Mouse (Mus musculus): ENCODE measurements around the gene Stk25.

DNA sequence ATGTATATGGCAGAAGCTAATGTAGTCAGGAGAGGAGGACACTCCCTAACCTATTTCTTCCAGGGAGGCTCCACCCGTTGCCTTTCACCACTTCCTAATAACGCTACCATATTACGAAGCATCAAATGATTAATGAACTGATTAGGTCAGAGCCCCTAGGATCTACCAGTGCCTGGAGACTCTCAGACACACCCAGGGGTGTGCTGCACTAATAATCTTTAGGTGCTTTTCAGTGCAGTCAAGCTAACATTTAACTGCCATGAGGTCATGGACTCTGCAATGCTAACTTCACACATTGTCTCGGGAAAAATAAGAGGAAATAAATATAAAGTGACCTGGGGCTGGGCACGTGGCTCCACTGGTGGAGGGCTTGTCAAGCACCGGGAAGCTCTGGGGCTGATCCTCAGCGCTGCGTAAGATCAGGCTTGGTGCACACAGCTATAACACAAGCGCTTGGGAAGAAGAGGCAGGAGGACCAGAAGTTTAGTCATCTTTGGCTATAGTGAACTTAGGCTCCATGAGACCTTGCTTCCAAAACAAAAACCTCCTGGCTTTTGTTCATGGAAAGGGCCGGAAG is 45.1 kb upstream of the Stk25 start:
- TF ChIP-seq CTCF (conservative IDR thresholded peaks at IDR 0.05; ENCODE audit: low read length): no peak
- TF ChIP-seq POU5F1 (IDR thresholded peaks at IDR 0.05; ENCODE audit: borderline replicate concordance, low read length): no peak
